Mouse (Mus musculus): ENCODE results near the gene Abca14.
A peak's percentile ranks its signal among the peaks of the same experiment; 100 is the strongest.
"Not testable (repeated sequence)": the region's sequence is repeated elsewhere in the genome, so short reads cannot be mapped to it uniquely, and the experiment has no call there.

The Abca14 gene

DNA sequence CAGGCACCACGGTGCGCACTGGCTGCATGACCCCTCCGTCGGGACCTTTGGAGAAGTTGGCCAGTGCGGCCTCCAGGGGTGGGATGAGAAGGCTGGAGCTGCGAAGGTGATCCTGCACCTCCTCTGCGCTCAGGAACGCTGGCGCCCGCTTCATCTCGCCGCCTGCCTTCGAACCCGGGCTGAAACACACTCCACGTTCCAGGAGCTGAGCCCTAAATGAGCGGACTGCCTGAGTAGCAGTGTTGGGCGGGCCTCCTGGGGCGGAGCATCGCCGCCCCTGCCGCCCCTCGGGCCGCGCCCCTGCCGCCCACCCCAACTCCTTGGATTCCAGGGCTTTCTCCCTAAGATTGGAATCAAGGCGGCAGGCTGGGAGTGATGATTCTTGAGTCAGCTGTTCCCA lies 2.0 kb upstream of the Abca14 start, which contains the start of gene Crym:
Crym (minus strand) TSS at position 341 of the 400 bp plus-strand sequence.
- no peak for DNase-seq (ENCODE audit: low spot score)

GRCm38 (mm10) chr7:120205989-120206388 lies 2.2 kb downstream of the Abca14 start:
- no peak for DNase-seq (ENCODE audit: low spot score)

- DNase-seq (ENCODE audit: low spot score): no peak
Observed at GRCm38 (mm10) chr7:120228541-120228940, 24.8 kb downstream of the Abca14 start.

DNA sequence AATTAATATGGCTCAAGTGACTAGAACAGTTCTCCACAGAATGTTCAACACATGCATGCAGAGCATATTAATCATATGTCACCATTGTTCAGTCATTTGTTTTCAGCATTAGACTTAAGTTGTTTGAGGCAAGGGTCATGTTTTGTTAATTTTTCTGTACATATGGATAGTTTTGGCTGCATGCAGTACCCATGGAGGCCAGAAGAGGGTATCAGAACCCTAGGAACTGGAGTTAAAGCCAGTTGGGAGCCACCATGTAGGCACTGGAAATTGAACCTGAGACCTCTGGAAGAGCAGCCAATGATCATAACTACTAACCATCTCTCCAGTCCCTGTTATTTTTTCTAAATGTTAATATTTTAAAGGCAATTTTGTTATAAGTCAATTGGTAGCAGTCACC lies 37.3 kb downstream of the Abca14 start:
- DNase-seq (ENCODE audit: low spot score): no peak

DNA sequence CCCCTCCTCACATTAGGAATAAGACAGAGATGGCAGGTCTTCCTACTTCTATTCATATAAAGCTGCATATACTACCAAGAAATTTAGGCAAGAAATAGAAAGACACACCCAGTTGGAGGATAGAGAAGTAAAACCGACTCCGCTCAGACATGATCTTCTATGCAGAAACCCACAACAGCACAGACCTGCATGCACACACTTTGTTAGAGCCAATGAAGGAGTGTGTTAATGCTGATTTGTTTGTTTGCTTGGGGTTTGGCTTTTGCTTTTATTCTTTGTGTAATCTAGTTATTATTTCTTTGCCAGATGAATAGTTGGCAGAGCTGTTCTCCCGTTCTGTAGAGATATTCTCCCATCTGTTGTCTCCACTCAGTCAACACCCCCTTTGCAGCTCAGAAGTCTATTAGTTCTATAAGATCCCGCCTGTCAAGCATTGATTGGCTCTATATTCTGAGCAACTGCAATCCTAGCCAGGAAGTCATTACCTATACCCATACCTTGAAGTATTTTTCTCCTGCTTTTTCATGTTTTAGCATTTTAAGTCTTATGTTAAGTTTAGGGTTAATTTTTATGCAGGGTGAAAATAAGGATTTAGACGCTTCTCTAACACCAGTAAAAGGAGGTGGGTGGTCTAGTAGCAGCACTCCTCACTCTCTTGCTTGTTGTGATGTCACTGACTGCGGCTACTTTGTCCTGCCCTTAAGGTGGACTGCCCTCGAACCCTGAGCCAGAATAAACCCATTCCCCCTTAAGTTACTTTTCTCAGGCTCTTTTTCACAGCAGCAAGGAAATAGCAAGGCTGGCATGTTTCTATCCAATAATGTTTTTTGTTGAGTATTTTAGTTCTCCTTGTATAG lies 67.6 kb downstream of the Abca14 start:
- no peak for DNase-seq (ENCODE audit: low spot score)

GRCm38 (mm10) chr7:120272110-120272509 lies 68.3 kb downstream of the Abca14 start:
- no peak for DNase-seq (ENCODE audit: low spot score)

DNA sequence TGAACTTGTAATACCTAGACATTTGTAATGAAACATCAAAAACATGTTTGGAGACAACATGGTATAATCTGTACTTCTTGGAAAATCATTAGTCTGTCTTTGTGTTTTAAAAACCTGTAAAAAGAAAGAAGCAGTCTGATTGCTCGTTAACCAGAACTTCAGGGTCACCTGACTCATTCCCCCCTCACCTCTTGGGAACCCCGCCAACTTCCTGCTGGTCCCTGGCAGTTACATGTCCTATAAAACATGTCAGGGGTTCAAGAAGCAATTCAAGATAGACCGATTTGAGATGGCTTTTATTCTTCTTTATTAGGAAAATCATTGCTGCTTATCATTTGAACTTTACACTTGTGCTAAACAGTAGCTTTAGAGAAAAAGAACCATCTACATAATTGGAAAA lies 81.5 kb downstream of the Abca14 start:
- DNase-seq (ENCODE audit: low spot score): no peak

DNA sequence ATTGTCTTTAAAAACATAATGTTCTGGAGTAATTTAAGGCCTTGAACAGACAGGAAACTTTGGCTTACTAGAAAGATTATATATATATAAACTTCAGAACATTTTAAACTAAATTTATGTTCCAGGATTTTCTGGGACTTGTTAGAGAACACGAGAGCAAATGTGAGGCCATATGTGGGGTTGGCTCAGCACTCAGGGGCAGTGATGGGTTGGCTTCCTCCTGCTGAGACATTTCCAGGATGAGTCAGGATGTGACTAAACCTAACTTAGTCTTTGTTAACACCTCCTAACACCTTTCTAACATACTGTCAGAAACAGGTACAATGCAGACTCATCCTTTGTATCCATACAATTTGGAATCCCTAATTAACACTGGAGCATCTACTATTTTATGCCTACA lies 112.3 kb downstream of the Abca14 start:
- no peak for DNase-seq (ENCODE audit: low spot score)

- DNase-seq (ENCODE audit: low spot score): no peak
Observed at GRCm38 (mm10) chr7:120322963-120323362, 119.2 kb downstream of the Abca14 start.

DNA sequence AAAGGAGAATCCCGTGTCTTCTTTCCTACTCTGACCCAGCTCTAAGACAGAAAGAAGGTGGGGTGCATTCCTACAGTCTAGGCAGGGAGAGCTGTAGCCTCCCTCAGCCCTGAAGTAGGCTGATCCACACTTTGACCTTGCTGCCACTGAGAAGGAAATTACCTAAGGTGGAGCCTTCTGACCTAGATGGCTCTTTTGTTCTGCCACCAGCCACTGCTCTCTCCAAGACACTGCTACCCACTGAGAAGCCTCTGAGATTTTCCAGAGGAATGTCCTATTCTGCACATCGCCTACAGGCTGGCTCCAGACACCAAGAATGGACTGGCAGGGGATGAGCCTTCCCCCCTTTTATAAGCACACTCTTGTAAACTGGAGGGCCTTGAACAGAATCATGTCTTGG lies 122.2 kb downstream of the Abca14 start:
- DNase-seq (ENCODE audit: low spot score): not testable (repeated sequence)

DNA sequence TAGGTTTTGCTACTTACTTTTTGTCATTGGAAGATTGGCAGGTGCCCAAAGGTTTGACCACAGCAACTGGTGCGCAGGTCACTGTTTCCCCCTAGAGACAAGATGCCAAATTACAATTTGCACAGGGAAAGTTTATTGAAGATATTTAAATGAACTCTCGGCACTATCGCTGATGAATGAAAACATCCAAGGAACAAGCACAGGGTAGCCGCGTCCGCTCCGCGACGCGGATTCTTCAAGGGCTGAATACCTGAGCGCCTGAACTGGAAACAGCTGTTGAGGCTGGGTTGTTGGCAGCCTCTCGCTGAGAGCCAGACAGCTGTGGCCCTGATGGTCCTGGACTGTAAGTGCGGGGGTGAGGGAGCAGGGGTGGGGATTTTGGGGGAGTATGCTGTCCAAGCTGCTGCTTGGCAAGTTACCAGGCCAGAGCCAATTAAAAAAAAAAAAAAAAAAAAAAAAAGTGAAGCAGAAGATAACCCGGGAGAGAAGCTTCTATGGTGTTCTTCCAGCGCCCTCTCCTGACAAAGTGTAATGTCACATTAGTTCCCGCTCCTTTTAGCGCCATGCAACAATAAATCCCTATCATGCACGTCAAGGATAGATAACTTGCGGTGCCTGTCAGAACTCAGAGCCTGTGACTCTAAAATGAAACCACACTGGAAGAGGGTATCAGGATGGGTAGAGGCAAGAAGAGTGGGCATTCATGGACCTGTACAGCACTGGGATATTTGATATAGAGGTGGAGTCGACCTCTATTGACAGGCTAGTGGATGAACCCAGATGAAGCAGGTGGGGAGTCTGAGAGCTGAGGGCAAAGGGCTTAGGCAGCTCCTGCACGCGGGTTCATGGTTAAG lies 123.7 kb downstream of the Abca14 start:
- DNase-seq (ENCODE audit: low spot score): no peak

DNA sequence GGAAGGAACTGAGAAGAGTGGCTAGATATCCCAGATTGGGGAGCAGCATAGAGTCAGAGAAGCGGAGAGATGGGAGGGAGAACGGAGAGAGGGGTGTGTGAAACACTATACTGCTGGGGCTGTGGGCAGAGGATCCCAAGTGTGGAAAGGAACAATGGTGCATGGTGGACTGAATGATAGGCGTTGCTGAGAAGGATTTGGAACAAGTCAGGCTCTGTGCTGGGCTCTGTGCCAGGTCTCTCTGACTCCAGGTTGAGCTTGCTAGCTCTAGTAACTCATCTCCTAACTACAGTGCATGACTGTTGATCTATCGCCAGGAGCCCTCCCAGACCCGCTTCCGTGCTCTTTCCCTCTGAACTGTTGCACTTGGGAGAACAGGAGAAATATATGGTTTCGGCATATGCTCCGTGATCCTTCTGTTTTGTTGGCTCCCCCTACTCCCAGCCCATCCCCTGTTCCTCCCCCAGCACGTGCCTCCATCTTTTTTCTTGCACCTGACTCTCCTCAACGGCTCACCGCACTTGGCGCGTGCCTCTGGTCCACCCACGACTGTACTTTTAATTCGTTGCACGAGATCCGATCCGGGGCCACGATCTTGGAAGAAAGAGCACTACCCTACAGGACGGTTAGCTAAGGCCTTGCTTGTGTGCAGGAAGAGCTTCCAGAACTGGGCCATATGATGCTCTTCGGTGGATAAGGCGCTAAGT lies 124.5 kb downstream of the Abca14 start, which contains the start of gene Abca15:
Abca15 (plus strand) TSS at position 584 of the 707 bp plus-strand sequence.
- peak; percentile 7 for DNase-seq (ENCODE audit: low spot score)

GRCm38 (mm10) chr7:120361159-120361558 lies 157.4 kb downstream of the Abca14 start:
- DNase-seq (ENCODE audit: low spot score): no peak

Data from ovary, postnatal 36 days (tissue).